In the genomic region with DNA sequence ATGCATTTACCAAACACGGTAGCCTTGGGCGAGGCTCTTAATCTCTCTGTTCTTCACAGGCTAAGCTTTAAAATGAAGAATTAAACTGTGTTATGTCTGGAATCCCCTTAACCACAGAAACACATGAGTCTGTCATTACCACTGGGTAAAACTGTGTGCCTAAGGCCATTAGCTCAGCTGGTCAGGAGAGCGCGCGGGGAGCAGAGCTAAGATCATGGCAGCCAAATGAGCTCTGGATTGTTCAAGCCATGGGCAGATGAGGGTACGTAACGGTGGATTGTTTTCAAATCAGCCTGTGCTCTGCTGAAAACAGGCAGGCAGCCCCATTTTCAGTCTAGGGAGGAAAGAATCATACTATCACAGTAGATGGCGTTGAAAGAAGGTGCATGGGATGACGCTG, we compare ENCODE assay signal across 22 mouse cellular contexts.
A peak's percentile ranks its signal among the peaks of the same experiment; 100 is the strongest.
DNase-seq lines count a peak whose midpoint lies in the region; ATAC-seq lines count a peak whose summit lies in the region.
"Had no signal": no experiment of that assay in that cellular context is flagged by ENCODE, and none has a peak within 500 bp of the region (broad histone marks: within the 10 kb centered on the region; RNA-seq: fewer than 3 reads in every experiment).

No protein-coding gene starts in this region.

- no peak overlapping the region for H3K27ac ChIP-seq in hindbrain, embryonic 14.5 days
- H3K27ac ChIP-seq in hindbrain, embryonic 10.5 days: no peak overlapping the region
- no peak overlapping the region for H3K27ac ChIP-seq in neural tube, embryonic 12.5 days
- H3K27ac ChIP-seq in hindbrain, embryonic 16.5 days (ENCODE audit: low read depth, low read length): no peak overlapping the region
- no peak overlapping the region for H3K27ac ChIP-seq in neural tube, embryonic 15.5 days (replicated peaks)
- H3K27ac ChIP-seq: forebrain, embryonic 10.5 days; forebrain, embryonic 13.5 days; heart, adult 2 months; heart, embryonic 10.5 days; heart, embryonic 13.5 days had no signal

- no peak overlapping the region for H3K9ac ChIP-seq in hindbrain, embryonic 14.5 days
- no peak overlapping the region for H3K9ac ChIP-seq in neural tube, embryonic 12.5 days
- H3K9ac ChIP-seq in hindbrain, embryonic 16.5 days (ENCODE audit: low read depth, low read length): no peak overlapping the region
- H3K9ac ChIP-seq in neural tube, embryonic 15.5 days (replicated peaks): no peak overlapping the region
- H3K9ac ChIP-seq: forebrain, embryonic 13.5 days; heart, embryonic 13.5 days had no signal

- H3K27me3 ChIP-seq in hindbrain, embryonic 14.5 days (ENCODE audit: control insufficient read depth, insufficient read depth, low read length): no peaks in the 10 kb centered on the region; the same call in 1 of the 2 replicates
- no peaks in the 10 kb centered on the region for H3K27me3 ChIP-seq in hindbrain, embryonic 10.5 days (ENCODE audit: insufficient read depth, poor library complexity, severe bottlenecking)
- H3K27me3 ChIP-seq in neural tube, embryonic 12.5 days (replicated peaks): no peaks in the 10 kb centered on the region
- H3K27me3 ChIP-seq in hindbrain, embryonic 16.5 days (replicated peaks; ENCODE audit: control insufficient read depth, insufficient read depth, low read length): no peaks in the 10 kb centered on the region
- H3K27me3 ChIP-seq in neural tube, embryonic 15.5 days (replicated peaks): no peaks in the 10 kb centered on the region
- H3K27me3 ChIP-seq: forebrain, embryonic 13.5 days; heart, embryonic 13.5 days had no signal

- no peaks in the 10 kb centered on the region for H3K9me3 ChIP-seq in hindbrain, embryonic 14.5 days (ENCODE audit: control insufficient read depth, low read length)
- no peaks in the 10 kb centered on the region for H3K9me3 ChIP-seq in hindbrain, embryonic 10.5 days
- no peaks in the 10 kb centered on the region for H3K9me3 ChIP-seq in neural tube, embryonic 12.5 days
- H3K9me3 ChIP-seq in hindbrain, embryonic 16.5 days (ENCODE audit: control insufficient read depth, low read length): no peaks in the 10 kb centered on the region
- no peaks in the 10 kb centered on the region for H3K9me3 ChIP-seq in neural tube, embryonic 15.5 days (replicated peaks)
- H3K9me3 ChIP-seq: forebrain, embryonic 10.5 days; forebrain, embryonic 13.5 days; heart, embryonic 10.5 days; heart, embryonic 13.5 days had no signal

- no peak overlapping the region for H3K4me3 ChIP-seq in hindbrain, embryonic 14.5 days (replicated peaks; ENCODE audit: low read length)
- no peak overlapping the region for H3K4me3 ChIP-seq in hindbrain, embryonic 10.5 days
- no peak overlapping the region for H3K4me3 ChIP-seq in neural tube, embryonic 12.5 days
- H3K4me3 ChIP-seq in hindbrain, embryonic 16.5 days (ENCODE audit: low read length): no peak overlapping the region
- no peak overlapping the region for H3K4me3 ChIP-seq in neural tube, embryonic 15.5 days (replicated peaks)
- H3K4me3 ChIP-seq: forebrain, embryonic 10.5 days; forebrain, embryonic 13.5 days; heart, adult 2 months; heart, embryonic 10.5 days; heart, embryonic 13.5 days had no signal

- no peak for DNase-seq in hindbrain, embryonic 14.5 days (ENCODE audit: low spot score)
- no peak for DNase-seq in hindbrain, embryonic 10.5 days (ENCODE audit: low spot score)
- no peak for DNase-seq in neural tube, embryonic 10.5 days (ENCODE audit: extremely low spot score, low spot score)
- DNase-seq in layer of hippocampus, postnatal 10 days (ENCODE audit: low spot score in 2 of 2): no peak
- DNase-seq: adrenal gland, adult 2 months; adrenal gland, postnatal 14 days; cerebellum, adult 11-12 months; cerebellum, adult 8-10 months; cerebellum, postnatal 10 days; gastrocnemius, postnatal 10 days; gastrocnemius, postnatal 36 days; heart, adult 2 months; heart, postnatal 14 days; heart, postnatal 4 days had no signal

- no peak overlapping the region for H3K4me2 ChIP-seq in hindbrain, embryonic 14.5 days (replicated peaks)
- H3K4me2 ChIP-seq in neural tube, embryonic 12.5 days (replicated peaks): no peak overlapping the region
- H3K4me2 ChIP-seq in hindbrain, embryonic 16.5 days (ENCODE audit: low read length): no peak overlapping the region
- H3K4me2 ChIP-seq in neural tube, embryonic 15.5 days: no peak overlapping the region
- H3K4me2 ChIP-seq: forebrain, embryonic 13.5 days; heart, embryonic 13.5 days had no signal

- WGBS in hindbrain, embryonic 14.5 days: 65% methylated on average over 9 of the region's 9 CpGs
- WGBS in hindbrain, embryonic 10.5 days: 90% methylated on average over 9 of the region's 9 CpGs
- 83% methylated on average over 9 of the region's 9 CpGs for WGBS in neural tube, embryonic 12.5 days
- WGBS in hindbrain, embryonic 16.5 days: 66% methylated on average over 9 of the region's 9 CpGs
- WGBS in neural tube, embryonic 15.5 days: 63% methylated on average over 9 of the region's 9 CpGs

- no peaks in the 10 kb centered on the region for H3K36me3 ChIP-seq in hindbrain, embryonic 14.5 days (replicated peaks; ENCODE audit: control insufficient read depth, insufficient read depth)
- H3K36me3 ChIP-seq in hindbrain, embryonic 10.5 days: no peaks in the 10 kb centered on the region
- no peaks in the 10 kb centered on the region for H3K36me3 ChIP-seq in neural tube, embryonic 12.5 days
- H3K36me3 ChIP-seq in hindbrain, embryonic 16.5 days (ENCODE audit: control insufficient read depth, insufficient read depth, low read length): no peaks in the 10 kb centered on the region
- no peaks in the 10 kb centered on the region for H3K36me3 ChIP-seq in neural tube, embryonic 15.5 days
- H3K36me3 ChIP-seq: forebrain, embryonic 10.5 days; heart, embryonic 10.5 days; heart, embryonic 13.5 days had no signal

- 0 out of 2 replicates have a peak, but pooled peaks have one; percentile 32 for ATAC-seq in hindbrain, embryonic 14.5 days (ENCODE audit: low FRiP score)
- peak; percentile 54; the same call in 1 of the 2 replicates for ATAC-seq in neural tube, embryonic 12.5 days (ENCODE audit: low FRiP score, low read depth)
- peak; percentile 48 for ATAC-seq in hindbrain, embryonic 16.5 days
- ATAC-seq in neural tube, embryonic 15.5 days (ENCODE audit: low FRiP score): 0 out of 2 replicates have a peak, but pooled peaks have one; percentile 51
- ATAC-seq: CD4-positive, CD25-positive, alpha-beta regulatory T cell, adult 4 months had no signal

- H3K4me1 ChIP-seq in hindbrain, embryonic 14.5 days (replicated peaks; ENCODE audit: control insufficient read depth, insufficient read depth, low read length): peaks cover 5% of the 10 kb centered on the region
- peaks cover 20% of the 10 kb centered on the region for H3K4me1 ChIP-seq in hindbrain, embryonic 10.5 days (replicated peaks)
- H3K4me1 ChIP-seq in neural tube, embryonic 12.5 days: peaks cover 12% of the 10 kb centered on the region
- H3K4me1 ChIP-seq in hindbrain, embryonic 16.5 days (ENCODE audit: control insufficient read depth, insufficient read depth, low read depth, low read length): peaks cover 10% of the 10 kb centered on the region
- H3K4me1 ChIP-seq in neural tube, embryonic 15.5 days: peaks cover 23% of the 10 kb centered on the region
- H3K4me1 ChIP-seq: heart, embryonic 10.5 days; heart, embryonic 13.5 days had no signal
